Mouse (Mus musculus) myocyte (in vitro differentiated cells): ENCODE results near the gene Tcam1.

ENCODE experiments used
- CEBPB ChIP-seq: IDR thresholded peaks from 2 replicates; pipeline ENCODE4 v1.6.1; 2011; ENCODE audit warnings: mild to moderate bottlenecking, moderate library complexity; ENCODE audit not compliant: poor library complexity, insufficient read depth, severe bottlenecking
- E2F4 ChIP-seq: IDR thresholded peaks from one replicate; pipeline ENCODE4 v1.6.1; 2011; ENCODE audit warnings: mild to moderate bottlenecking, control low read depth, moderate library complexity; ENCODE audit not compliant: insufficient read depth
- MYOD1 ChIP-seq, 3 experiments: IDR thresholded peaks; one replicate each; pipeline ENCODE4 v1.6.1; 2011; ENCODE audit warnings: control low read depth in 2 of 3, low read depth in 2 of 3, mild to moderate bottlenecking in 2 of 3, moderate library complexity in 1 of 3; ENCODE audit not compliant: insufficient read length in 2 of 3, control insufficient read depth in 1 of 3
- MYOG ChIP-seq, 3 experiments: IDR thresholded peaks; one replicate each; pipeline ENCODE4 v1.6.1; 2011; ENCODE audit warnings: control low read depth in 2 of 3, low read depth in 2 of 3, mild to moderate bottlenecking in 2 of 3; ENCODE audit not compliant: insufficient read length in 2 of 3, control insufficient read depth in 1 of 3, insufficient read depth in 1 of 3
- POLR2A ChIP-seq: IDR thresholded peaks from one replicate; pipeline ENCODE4 v1.6.1; 2011; ENCODE audit warnings: low read depth, mild to moderate bottlenecking, control low read depth, moderate library complexity; ENCODE audit not compliant: insufficient read length
- POLR2AphosphoS2 ChIP-seq: IDR thresholded peaks from one replicate; pipeline ENCODE4 v1.6.1; 2011; ENCODE audit warnings: low read depth, control low read depth; ENCODE audit not compliant: insufficient read length
- SRF ChIP-seq: IDR thresholded peaks from one replicate; pipeline ENCODE4 v1.6.1; 2011; ENCODE audit warnings: low read depth; ENCODE audit not compliant: control insufficient read depth, insufficient read length
- TCF12 ChIP-seq: IDR thresholded peaks from one replicate; pipeline ENCODE4 v1.6.1; 2011; ENCODE audit warnings: mild to moderate bottlenecking, control low read depth; ENCODE audit not compliant: poor library complexity, insufficient read depth, severe bottlenecking
- USF1 ChIP-seq: IDR thresholded peaks from one replicate; pipeline ENCODE4 v1.6.1; 2011; ENCODE audit warnings: low read depth, mild to moderate bottlenecking, control low read depth, moderate library complexity

DNA sequence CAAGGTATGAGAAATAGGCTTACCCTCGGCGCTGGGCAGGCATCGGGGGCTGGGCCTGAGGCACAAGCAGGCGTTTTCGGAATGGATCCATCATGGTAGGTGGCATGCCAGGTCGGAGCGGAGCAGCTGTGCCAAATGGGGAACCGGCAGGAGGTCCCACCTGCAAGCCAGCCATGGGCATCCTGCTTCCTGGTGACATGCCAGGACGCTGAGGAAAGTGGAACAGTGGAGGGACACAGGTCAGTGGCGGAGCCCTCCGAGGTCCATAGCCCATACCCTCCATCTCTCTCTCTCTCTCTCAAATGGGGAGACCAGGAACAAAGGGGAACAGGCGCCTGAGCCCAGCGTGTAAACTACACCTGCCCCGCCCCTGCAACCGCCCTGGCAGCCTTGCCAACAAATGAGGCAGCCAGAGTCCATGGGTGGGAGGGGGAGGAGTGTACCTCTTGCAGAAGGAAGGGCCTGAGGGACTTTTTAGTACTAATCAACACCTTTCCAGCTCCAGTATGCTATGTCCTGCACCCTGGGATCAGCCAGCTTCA lies 9.1 kb upstream of the Tcam1 start:
- TF ChIP-seq POLR2AphosphoS2 = peak; percentile 25
- no peak for TF ChIP-seq POLR2A
- no peak for TF ChIP-seq MYOG (IDR thresholded peaks at IDR 0.05; ENCODE audit: control insufficient read depth in 1 of 3, insufficient read depth in 1 of 3, insufficient read length in 2 of 3, low read depth in 2 of 3)
- TF ChIP-seq USF1 = no peak
- no peak for TF ChIP-seq MYOD1 (IDR thresholded peaks at IDR 0.05; ENCODE audit: control insufficient read depth in 1 of 3, insufficient read length in 2 of 3, low read depth in 2 of 3)
- no peak for TF ChIP-seq E2F4
- TF ChIP-seq TCF12 = no peak
- no peak for TF ChIP-seq CEBPB
- TF ChIP-seq SRF = no peak
